Mouse (Mus musculus) embryonic fibroblast, embryonic 13.5 days (primary cell): ENCODE results near the gene Timp3.

Experiments used
- CTCF ChIP-seq: IDR thresholded peaks from 2 replicates; pipeline ENCODE4 v1.5.1; 2011; ENCODE audit warnings: mild to moderate bottlenecking, control low read depth, low read length, moderate library complexity, borderline replicate concordance; ENCODE audit not compliant: insufficient read depth
- POLR2A ChIP-seq: IDR thresholded peaks from 2 replicates; pipeline ENCODE4 v1.6.1; 2011; ENCODE audit warnings: low read depth, mild to moderate bottlenecking, control low read depth, low read length, moderate library complexity

DNA sequence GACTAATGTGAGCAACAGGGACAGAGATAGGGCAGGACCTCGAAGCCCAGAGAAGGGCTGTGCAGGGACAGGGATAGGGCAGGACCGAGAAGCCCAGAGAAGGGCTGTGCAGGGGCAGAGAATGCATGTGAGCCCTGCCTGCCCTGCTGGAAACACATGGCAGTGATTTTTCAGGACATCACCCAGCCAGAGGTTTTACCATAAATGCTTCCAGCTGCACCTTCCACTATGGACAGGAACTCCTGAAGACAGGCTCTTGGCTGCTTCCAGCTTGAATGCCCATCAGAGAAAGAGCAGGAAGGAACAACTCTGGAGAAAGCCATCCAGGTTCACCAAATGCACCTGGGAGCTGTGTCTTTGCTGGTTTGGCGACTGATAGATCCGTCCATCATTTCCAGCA, 67.2 kb downstream of the Timp3 start:
- TF ChIP-seq CTCF, result no peak
- TF ChIP-seq POLR2A, result no peak
